Mouse (Mus musculus): ENCODE measurements at regions not wholly inside any gene's neighbourhood (a gene's known extent, or its start where the extent isn't known, plus 50 kb on each side); places are given as distances from the start of the nearest gene placed in this dataset.

- H3K9me3 ChIP-seq (ENCODE audit: control insufficient read depth, insufficient read depth, low read depth, low read length), result no peaks in the 10 kb centered on the region
- H3K9ac ChIP-seq (ENCODE audit: insufficient read depth, low read depth, low read length, poor library complexity, severe bottlenecking), result no peak overlapping the region
- no peak overlapping the region for H3K27ac ChIP-seq (ENCODE audit: insufficient read depth, low read depth, low read length, poor library complexity, severe bottlenecking)
- H3K4me1 ChIP-seq (ENCODE audit: control insufficient read depth in 2 of 2, insufficient read depth in 2 of 2, low read length in 2 of 2, poor library complexity in 1 of 2), result peaks cover 0 to 2% of the 10 kb centered on the region in 2 experiments; a peak in 1 of 4 replicates
- DNase-seq (ENCODE audit: low read depth, low spot score), result no peak
- no peak overlapping the region for H3K4me3 ChIP-seq (ENCODE audit: insufficient read depth in 1 of 2, low read depth in 1 of 2, low read length in 2 of 2, poor library complexity in 1 of 2, severe bottlenecking in 1 of 2)
- no peaks in the 10 kb centered on the region for H3K36me3 ChIP-seq (ENCODE audit: control insufficient read depth, insufficient read depth, low read length, poor library complexity, severe bottlenecking)
- in situ Hi-C loops (cut with MboI; ENCODE audit: low sequenced_read_pairs in 2 of 2, unreplicated experiment in 2 of 2), result no loop called here
- TF ChIP-seq ZNF384 (IDR thresholded peaks at IDR 0.05; ENCODE audit: low read depth, low read length) (no peak), MAFK (IDR thresholded peaks at IDR 0.05; ENCODE audit: insufficient read depth, low read depth, low read length) (no peak)
Observed at GRCm38 (mm10) chr6:99986449-99986848, 260.3 kb upstream of the Prok2 start.

DNA sequence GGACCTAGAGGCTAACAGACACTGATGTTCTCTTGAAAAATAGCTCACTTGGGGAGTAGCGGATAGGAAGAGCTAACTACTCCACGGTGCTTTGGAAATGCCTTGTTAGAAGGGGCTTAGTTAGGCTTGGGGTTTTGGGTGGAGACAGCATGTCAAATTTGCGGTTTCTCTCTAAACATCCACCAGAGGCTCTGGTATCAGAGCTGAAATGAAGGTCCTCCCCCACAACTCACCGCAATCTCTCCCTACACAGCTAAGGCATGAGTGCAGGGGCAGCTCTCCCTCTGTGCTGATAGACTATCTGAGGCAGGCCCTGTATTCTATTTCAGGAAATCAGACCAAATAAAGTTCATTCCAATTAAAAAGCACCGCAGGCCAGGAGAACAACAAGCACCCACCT is 259.1 kb upstream of the Prok2 start:
- Histone ChIP-seq H3K4me1 (ENCODE audit: control insufficient read depth in 2 of 2, insufficient read depth in 2 of 2, low read length in 2 of 2, poor library complexity in 1 of 2) (peaks cover 0 to 2% of the 10 kb centered on the region in 2 experiments; a peak in 1 of 4 replicates), H3K27ac (ENCODE audit: insufficient read depth, low read depth, low read length, poor library complexity, severe bottlenecking) (no peak overlapping the region), H3K9me3 (ENCODE audit: control insufficient read depth, insufficient read depth, low read depth, low read length) (no peaks in the 10 kb centered on the region), H3K4me3 (ENCODE audit: insufficient read depth in 1 of 2, low read depth in 1 of 2, low read length in 2 of 2, poor library complexity in 1 of 2, severe bottlenecking in 1 of 2) (no peak overlapping the region), H3K36me3 (ENCODE audit: control insufficient read depth, insufficient read depth, low read length, poor library complexity, severe bottlenecking) (no peaks in the 10 kb centered on the region), H3K9ac (ENCODE audit: insufficient read depth, low read depth, low read length, poor library complexity, severe bottlenecking) (no peak overlapping the region)
- TF ChIP-seq CHD2 (IDR thresholded peaks at IDR 0.05; ENCODE audit: low read depth, low read length) (no peak), HCFC1 (IDR thresholded peaks at IDR 0.05; ENCODE audit: borderline replicate concordance, insufficient read depth, low read length) (no peak), MAFK (IDR thresholded peaks at IDR 0.05; ENCODE audit: insufficient read depth, low read depth, low read length) (no peak), ZNF384 (IDR thresholded peaks at IDR 0.05; ENCODE audit: low read depth, low read length) (no peak), ZC3H11A (IDR thresholded peaks at IDR 0.05; ENCODE audit: borderline replicate concordance, low read depth, low read length) (no peak)
- DNase-seq (ENCODE audit: low read depth, low spot score), result no peak
- in situ Hi-C loops (cut with MboI; ENCODE audit: low sequenced_read_pairs in 2 of 2, unreplicated experiment in 2 of 2), result no loop called here

GRCm38 (mm10) chr6:99984856-99985224 is 258.6 kb upstream of the Prok2 start:
- peak overlapping the region in 1 of 2 experiments; percentile 26; a peak in 1 of 4 replicates for H3K4me3 ChIP-seq (ENCODE audit: insufficient read depth in 1 of 2, low read depth in 1 of 2, low read length in 2 of 2, poor library complexity in 1 of 2, severe bottlenecking in 1 of 2)
- no peak for DNase-seq (ENCODE audit: low read depth, low spot score)

DNA sequence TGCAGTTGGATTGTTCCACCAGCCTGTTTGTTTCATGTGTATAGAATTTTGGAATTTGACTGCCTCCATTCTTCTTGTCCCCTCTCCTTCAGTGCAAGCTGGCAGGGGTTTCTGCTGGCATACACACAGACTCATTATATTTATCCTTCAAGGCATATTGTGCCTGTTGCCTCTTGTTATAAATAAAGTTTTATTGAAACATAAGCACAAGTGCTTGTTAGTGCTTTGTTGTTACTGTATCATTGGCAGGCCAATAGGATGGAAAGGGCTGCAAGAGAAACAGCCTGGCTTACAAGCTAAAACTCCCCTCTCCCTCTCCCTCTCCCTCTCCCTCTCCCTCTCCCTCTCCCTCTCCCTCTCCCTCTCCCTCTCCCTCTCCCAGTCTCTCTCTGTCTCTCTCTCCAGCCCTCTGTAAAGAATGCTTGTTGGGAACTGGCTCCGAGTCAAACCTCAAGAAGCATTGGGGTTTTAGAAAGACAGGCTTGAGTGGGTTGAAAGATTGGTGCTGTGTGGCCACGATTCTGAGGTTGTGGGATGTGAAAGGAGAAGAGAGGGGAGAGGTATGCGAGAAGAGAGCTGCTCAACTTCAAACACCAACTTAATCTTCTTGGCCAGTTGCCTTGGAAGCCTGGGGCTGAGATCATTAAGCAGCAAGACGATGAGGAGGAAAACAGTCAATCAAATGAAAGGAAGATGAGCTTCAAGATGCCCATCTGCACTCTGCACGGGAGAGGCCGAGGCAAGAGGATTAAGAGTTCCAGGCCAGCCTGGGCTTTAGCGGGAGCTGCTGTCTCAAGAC is 258.1 kb upstream of the Prok2 start:
- Histone ChIP-seq H3K9ac (ENCODE audit: insufficient read depth, low read depth, low read length, poor library complexity, severe bottlenecking) (peak overlapping the region; percentile 35; the same call in 1 of the 2 replicates), H3K4me1 (ENCODE audit: control insufficient read depth in 2 of 2, insufficient read depth in 2 of 2, low read length in 2 of 2, poor library complexity in 1 of 2) (peaks cover 0 to 3% of the 10 kb centered on the region in 2 experiments; a peak in 1 of 4 replicates), H3K36me3 (ENCODE audit: control insufficient read depth, insufficient read depth, low read length, poor library complexity, severe bottlenecking) (no peaks in the 10 kb centered on the region), H3K27ac (ENCODE audit: insufficient read depth, low read depth, low read length, poor library complexity, severe bottlenecking) (no peak overlapping the region), H3K4me3 (ENCODE audit: insufficient read depth in 1 of 2, low read depth in 1 of 2, low read length in 2 of 2, poor library complexity in 1 of 2, severe bottlenecking in 1 of 2) (peak overlapping the region in 1 of 2 experiments; percentile 26; a peak in 1 of 4 replicates), H3K9me3 (ENCODE audit: control insufficient read depth, insufficient read depth, low read depth, low read length) (no peaks in the 10 kb centered on the region)
- in situ Hi-C loops (cut with MboI; ENCODE audit: low sequenced_read_pairs in 2 of 2, unreplicated experiment in 2 of 2), result no loop called here
- TF ChIP-seq MAFK (IDR thresholded peaks at IDR 0.05; ENCODE audit: insufficient read depth, low read depth, low read length) (no peak), HCFC1 (IDR thresholded peaks at IDR 0.05; ENCODE audit: borderline replicate concordance, insufficient read depth, low read length) (no peak), CHD2 (IDR thresholded peaks at IDR 0.05; ENCODE audit: low read depth, low read length) (no peak), ZC3H11A (IDR thresholded peaks at IDR 0.05; ENCODE audit: borderline replicate concordance, low read depth, low read length) (no peak), ZNF384 (IDR thresholded peaks at IDR 0.05; ENCODE audit: low read depth, low read length) (no peak)
- DNase-seq (ENCODE audit: low read depth, low spot score), result no peak

More at GRCm38 (mm10) chr6:99984856-99985224, 258.6 kb upstream of the Prok2 start:
- in situ Hi-C loops (cut with MboI; ENCODE audit: low sequenced_read_pairs in 2 of 2, unreplicated experiment in 2 of 2), result no loop called here
- Histone ChIP-seq H3K36me3 (ENCODE audit: control insufficient read depth, insufficient read depth, low read length, poor library complexity, severe bottlenecking) (no peaks in the 10 kb centered on the region), H3K9me3 (ENCODE audit: control insufficient read depth, insufficient read depth, low read depth, low read length) (no peaks in the 10 kb centered on the region), H3K27ac (ENCODE audit: insufficient read depth, low read depth, low read length, poor library complexity, severe bottlenecking) (no peak overlapping the region), H3K9ac (ENCODE audit: insufficient read depth, low read depth, low read length, poor library complexity, severe bottlenecking) (peak overlapping the region; percentile 35; the same call in 1 of the 2 replicates), H3K4me1 (ENCODE audit: control insufficient read depth in 2 of 2, insufficient read depth in 2 of 2, low read length in 2 of 2, poor library complexity in 1 of 2) (peaks cover 0 to 2% of the 10 kb centered on the region in 2 experiments; a peak in 1 of 4 replicates)
- TF ChIP-seq MAFK (IDR thresholded peaks at IDR 0.05; ENCODE audit: insufficient read depth, low read depth, low read length) (no peak), HCFC1 (IDR thresholded peaks at IDR 0.05; ENCODE audit: borderline replicate concordance, insufficient read depth, low read length) (no peak), CHD2 (IDR thresholded peaks at IDR 0.05; ENCODE audit: low read depth, low read length) (no peak), ZC3H11A (IDR thresholded peaks at IDR 0.05; ENCODE audit: borderline replicate concordance, low read depth, low read length) (no peak), ZNF384 (IDR thresholded peaks at IDR 0.05; ENCODE audit: low read depth, low read length) (no peak)
